Mouse (Mus musculus) megakaryocyte-erythroid progenitor cell, adult 5 weeks (primary cell): ENCODE measurements around the gene Pdlim4. TPM values are rescaled to one million over a fixed set of nuclear protein-coding genes. Genes with fewer than 3 reads are reported as not detected.

ENCODE experiments used
- polyA plus RNA-seq: library from polyadenylated mRNA; stranded (reverse); fragments of >175 nt; gene quantifications from 2 replicates; pipeline ENCODE4 v1.2.3, GENCODE M21; 2012

Gene Pdlim4
- polyA plus RNA-seq = 0.68 and 0.70 TPM in 2 replicates

GRCm38 (mm10) chr11:54068520-54069371 is at the start of gene Pdlim4:
Gene Pdlim4 (minus strand): TSS chr11:54069014.

GRCm38 (mm10) chr11:54100045-54100691 is 31.4 kb upstream of the Pdlim4 start, which contains the start of gene P4ha2:
Gene P4ha2 (plus strand): TSS chr11:54100095.

GRCm38 (mm10) chr11:54028044-54028951 is 40.5 kb downstream of the Pdlim4 start, which contains the start of gene Slc22a4:
Gene Slc22a4 (minus strand): TSS chr11:54028090.

Other genes starting within 250 kb of the Pdlim4 start
- 6.5 and 7.3 TPM in 2 replicates for gene Gm12216, start 209.8 kb downstream of the Pdlim4 start, polyA plus RNA-seq
- 12.1 and 13.0 TPM in 2 replicates for gene Slc22a5, start 177.4 kb downstream of the Pdlim4 start, polyA plus RNA-seq
- 2.9 and 5.0 TPM in 2 replicates for gene Slc22a21, start 88.7 kb downstream of the Pdlim4 start, polyA plus RNA-seq
- 12.0 and 14.5 TPM in 2 replicates for gene Slc22a4, start 40.9 kb downstream of the Pdlim4 start, polyA plus RNA-seq
- gene P4ha2, start 31.1 kb upstream of the Pdlim4 start, polyA plus RNA-seq = 0.40 and 0.93 TPM in 2 replicates
- not detected in 2 replicates for gene Csf2, start 180.7 kb upstream of the Pdlim4 start, polyA plus RNA-seq
- not detected in 2 replicates for gene Il3, start 198.3 kb upstream of the Pdlim4 start, polyA plus RNA-seq
- gene Acsl6, start 234.8 kb upstream of the Pdlim4 start, polyA plus RNA-seq = 0.44 and 2.4 TPM in 2 replicates